8 mouse cellular contexts compared by ENCODE assay signal in the genomic region with DNA sequence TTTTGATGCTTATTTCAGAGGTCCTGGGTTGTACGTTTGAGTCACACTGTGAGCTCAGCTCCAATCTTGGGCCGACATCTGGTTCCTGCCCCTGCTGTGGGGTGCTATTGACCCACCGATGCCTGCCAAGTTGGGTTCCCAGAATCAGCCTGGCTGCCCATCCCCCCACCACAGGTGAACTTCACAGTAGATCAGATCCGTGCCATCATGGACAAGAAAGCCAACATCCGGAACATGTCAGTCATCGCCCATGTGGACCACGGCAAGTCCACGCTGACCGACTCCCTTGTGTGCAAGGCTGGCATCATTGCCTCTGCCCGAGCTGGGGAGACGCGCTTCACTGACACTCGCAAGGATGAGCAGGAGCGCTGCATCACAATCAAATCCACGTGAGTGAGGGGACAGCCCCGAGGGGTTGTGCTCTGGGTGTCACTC. TPM values are rescaled to one million over a fixed set of nuclear protein-coding genes. Genes with fewer than 3 reads are reported as not detected.
DNase-seq lines count a peak whose midpoint lies in the region; ATAC-seq and TF ChIP-seq lines count a peak whose summit lies in the region.

No protein-coding gene starts in this region.

- no peaks in the 10 kb centered on the region for H3K9me3 ChIP-seq in hindbrain, embryonic 13.5 days
- H3K9me3 ChIP-seq in liver, embryonic 12.5 days (replicated peaks): no peaks in the 10 kb centered on the region

- peak overlapping the region; percentile 70 for H3K4me3 ChIP-seq in cortical plate, adult 2 months (ENCODE audit: insufficient read depth, low read length)
- peak overlapping the region; percentile 94 for H3K4me3 ChIP-seq in hindbrain, embryonic 13.5 days
- H3K4me3 ChIP-seq in liver, embryonic 12.5 days: peak overlapping the region; percentile 89

- H3K4me2 ChIP-seq in hindbrain, embryonic 13.5 days: peak overlapping the region; percentile 97
- peak overlapping the region; percentile 93 for H3K4me2 ChIP-seq in liver, embryonic 12.5 days

- no peak for ATAC-seq in hindbrain, embryonic 13.5 days (ENCODE audit: low FRiP score)
- ATAC-seq in liver, embryonic 12.5 days: no peak
- ATAC-seq in monocyte, adult 5-6 weeks (replicated peaks; ENCODE audit: insufficient number of reproducible peaks, low FRiP score, low TSS enrichment, poor library complexity, severe bottlenecking): no peak

- peak overlapping the region; percentile 20; the same call in 1 of the 2 replicates for H3K27ac ChIP-seq in cortical plate, adult 2 months (ENCODE audit: insufficient read depth, low read length)
- peak overlapping the region; percentile 98 for H3K27ac ChIP-seq in hindbrain, embryonic 13.5 days
- peak overlapping the region; percentile 91 for H3K27ac ChIP-seq in liver, embryonic 12.5 days

- H3K36me3 ChIP-seq in hindbrain, embryonic 13.5 days: peaks cover 52% of the 10 kb centered on the region
- peaks cover 54% of the 10 kb centered on the region for H3K36me3 ChIP-seq in liver, embryonic 12.5 days

- peaks cover 6% of the 10 kb centered on the region for H3K4me1 ChIP-seq in cortical plate, adult 2 months (ENCODE audit: control insufficient read depth, insufficient read depth, low read length)
- peaks cover 78% of the 10 kb centered on the region for H3K4me1 ChIP-seq in hindbrain, embryonic 13.5 days (replicated peaks)
- peaks cover 87% of the 10 kb centered on the region for H3K4me1 ChIP-seq in liver, embryonic 12.5 days

- DNase-seq in adrenal gland, postnatal 10 days: peak; percentile 63
- no peak for DNase-seq in adrenal gland, adult 18-20 months (ENCODE audit: low spot score in 2 of 2)
- peak; percentile 52 for DNase-seq in 416B (ENCODE audit: low read depth)
- no peak for DNase-seq in urinary bladder, adult 2 months (ENCODE audit: low spot score)

- TF ChIP-seq POLR2A in cortical plate, adult 2 months (IDR thresholded peaks at IDR 0.05; ENCODE audit: extremely low read depth, insufficient read depth, low read length): no peak

- no peak for TF ChIP-seq CTCF in cortical plate, adult 2 months (IDR thresholded peaks at IDR 0.05; ENCODE audit: extremely low read depth, insufficient read depth, low read length)

- 14% methylated on average over 16 of the region's 16 CpGs for WGBS in hindbrain, embryonic 13.5 days
- 2% methylated on average over 16 of the region's 16 CpGs for WGBS in liver, embryonic 12.5 days (ENCODE audit: insufficient replicate concordance)

- H3K9ac ChIP-seq in hindbrain, embryonic 13.5 days: peak overlapping the region; percentile 100
- peak overlapping the region; percentile 93 for H3K9ac ChIP-seq in liver, embryonic 12.5 days

- no peaks in the 10 kb centered on the region for H3K27me3 ChIP-seq in hindbrain, embryonic 13.5 days
- no peaks in the 10 kb centered on the region for H3K27me3 ChIP-seq in liver, embryonic 12.5 days (replicated peaks)

RNA-seq across cellular contexts. Expression of gene Eef2, which starts 1.1 kb away (rescaled TPM):
- total RNA-seq in adrenal gland, postnatal 10 days (2021): 1,000 to 10,000 TPM; 1,466 to 1,521 TPM
- total RNA-seq in adrenal gland, adult 18-20 months (2021): 1,000 to 10,000 TPM; 1,443 to 1,598 TPM
- polyA plus RNA-seq in cortical plate, adult 2 months (2012; rRNA removed): 1,040 and 1,088 TPM in 2 replicates
- 561 and 576 TPM in 2 replicates for polyA plus RNA-seq in hindbrain, embryonic 13.5 days (2015; fragmentation: Nextera tagmentation; extraction: Ambion mirVana)
- polyA plus RNA-seq in liver, embryonic 12.5 days (2016; fragmentation: Nextera tagmentation; extraction: Ambion mirVana): 440 and 450 TPM in 2 replicates
- 1,029 to 1,258 TPM (median 1,077 TPM) in 3 replicates for total RNA-seq in monocyte, adult 5-6 weeks (2017)
- polyA plus RNA-seq in urinary bladder, adult 2 months (2012; rRNA removed): 1,109 and 1,486 TPM in 2 replicates

RNA-seq across cellular contexts. Expression of gene Dapk3, which starts 5.3 kb away (rescaled TPM):
- 10 to 100 TPM; 55.3 to 55.6 TPM for total RNA-seq in adrenal gland, postnatal 10 days (2021)
- total RNA-seq in adrenal gland, adult 18-20 months (2021): 10 to 100 TPM; 63.4 to 74.2 TPM
- polyA plus RNA-seq in cortical plate, adult 2 months (2012; rRNA removed): 71.2 and 77.1 TPM in 2 replicates
- polyA plus RNA-seq in hindbrain, embryonic 13.5 days (2015; fragmentation: Nextera tagmentation; extraction: Ambion mirVana): 59.1 and 61.7 TPM in 2 replicates
- polyA plus RNA-seq in liver, embryonic 12.5 days (2016; fragmentation: Nextera tagmentation; extraction: Ambion mirVana): 41.7 TPM in 2 replicates
- 30.4 to 45.3 TPM (median 37.3 TPM) in 3 replicates for total RNA-seq in monocyte, adult 5-6 weeks (2017)
- 58.2 and 61.1 TPM in 2 replicates for polyA plus RNA-seq in urinary bladder, adult 2 months (2012; rRNA removed)

RNA-seq across cellular contexts. Expression of gene 4930442H23Rik, which starts 6.1 kb away (rescaled TPM):
- total RNA-seq in adrenal gland, postnatal 10 days (2021): not detected
- total RNA-seq in adrenal gland, adult 18-20 months (2021): not detected
- not detected in 2 replicates for polyA plus RNA-seq in cortical plate, adult 2 months (2012; rRNA removed)
- 0.13 and 0.26 TPM in 2 replicates for polyA plus RNA-seq in hindbrain, embryonic 13.5 days (2015; fragmentation: Nextera tagmentation; extraction: Ambion mirVana)
- polyA plus RNA-seq in liver, embryonic 12.5 days (2016; fragmentation: Nextera tagmentation; extraction: Ambion mirVana): not detected in 2 replicates
- 0.49 TPM in 1 of 3 replicates, not detected in the others for total RNA-seq in monocyte, adult 5-6 weeks (2017)
- not detected in 2 replicates for polyA plus RNA-seq in urinary bladder, adult 2 months (2012; rRNA removed)

RNA-seq across cellular contexts. Expression of gene Pias4, which starts 9.8 kb away (rescaled TPM):
- 10 to 100 TPM; 25.8 to 26.5 TPM for total RNA-seq in adrenal gland, postnatal 10 days (2021)
- total RNA-seq in adrenal gland, adult 18-20 months (2021): 10 to 100 TPM; 27.3 to 29.7 TPM
- polyA plus RNA-seq in cortical plate, adult 2 months (2012; rRNA removed): 21.3 and 22.5 TPM in 2 replicates
- polyA plus RNA-seq in hindbrain, embryonic 13.5 days (2015; fragmentation: Nextera tagmentation; extraction: Ambion mirVana): 58.4 and 62.3 TPM in 2 replicates
- 28.9 and 29.7 TPM in 2 replicates for polyA plus RNA-seq in liver, embryonic 12.5 days (2016; fragmentation: Nextera tagmentation; extraction: Ambion mirVana)
- 13.0 to 24.9 TPM (median 21.2 TPM) in 3 replicates for total RNA-seq in monocyte, adult 5-6 weeks (2017)
- 12.5 and 17.9 TPM in 2 replicates for polyA plus RNA-seq in urinary bladder, adult 2 months (2012; rRNA removed)

RNA-seq across cellular contexts. Expression of gene Nmrk2, which starts 24.3 kb away (rescaled TPM):
- total RNA-seq in adrenal gland, postnatal 10 days (2021): 1 to 10 TPM in 1 of 2 experiments, under 1 TPM in 1; 0.15 to 4.9 TPM
- total RNA-seq in adrenal gland, adult 18-20 months (2021): not detected
- 0.13 and 0.19 TPM in 2 replicates for polyA plus RNA-seq in cortical plate, adult 2 months (2012; rRNA removed)
- 0.09 and 0.10 TPM in 2 replicates for polyA plus RNA-seq in hindbrain, embryonic 13.5 days (2015; fragmentation: Nextera tagmentation; extraction: Ambion mirVana)
- not detected in 2 replicates for polyA plus RNA-seq in liver, embryonic 12.5 days (2016; fragmentation: Nextera tagmentation; extraction: Ambion mirVana)
- not detected in 3 replicates for total RNA-seq in monocyte, adult 5-6 weeks (2017)
- polyA plus RNA-seq in urinary bladder, adult 2 months (2012; rRNA removed): not detected in 2 replicates

Comparison
In these comparisons a context has a peak if more than half of its experiments do, and no peak if none do; other contexts are left out.
1. DNase-seq: peak in adrenal gland, postnatal 10 days (single experiment) and 416B (single experiment); none in adrenal gland, adult 18-20 months (0 of 2) and urinary bladder, adult 2 months (single experiment).
2. H3K27ac ChIP-seq: peak in every context shown above with its lines; median percentile 98 in hindbrain, embryonic 13.5 days; 91 in liver, embryonic 12.5 days; 20 in cortical plate, adult 2 months.
3. Peak in every context shown above with its lines, with median percentiles within 50 percentile points of each other: H3K4me3 ChIP-seq.